ENCODE assay signal across 13 mouse cellular contexts in the genomic region with DNA sequence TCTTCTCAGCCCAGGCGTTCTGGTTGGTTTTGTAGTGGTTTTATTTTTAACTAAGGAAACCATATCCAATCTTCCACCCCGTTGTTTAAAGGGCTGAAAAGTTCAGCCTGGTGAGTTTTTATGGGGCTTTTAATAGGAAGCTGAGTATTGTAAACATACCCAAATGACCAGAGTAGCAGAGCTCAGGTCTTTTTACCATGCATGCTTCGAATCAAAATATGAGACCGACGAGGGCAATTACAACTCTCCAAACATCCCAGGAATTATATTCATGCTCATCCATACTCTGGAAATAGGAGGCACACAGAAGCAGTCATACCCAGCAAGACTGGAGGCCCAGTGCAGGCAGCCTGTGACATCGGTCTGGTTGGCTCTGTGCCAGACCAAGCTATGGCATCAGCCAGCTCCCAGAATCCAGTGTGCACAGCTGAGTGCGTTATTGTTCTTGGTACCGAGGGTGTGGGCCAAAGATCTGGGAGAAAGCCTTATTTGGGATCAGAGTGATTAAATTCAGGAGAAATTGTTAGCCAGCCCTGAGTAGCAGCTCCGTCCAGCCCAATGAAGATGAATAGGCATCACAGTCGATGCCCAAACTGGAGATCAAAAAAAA.
A peak's percentile ranks its signal among the peaks of the same experiment; 100 is the strongest.
DNase-seq lines count a peak whose midpoint lies in the region; ATAC-seq and TF ChIP-seq lines count a peak whose summit lies in the region.
"Had no signal": no experiment of that assay in that cellular context is flagged by ENCODE, and none has a peak within 500 bp of the region (broad histone marks: within the 10 kb centered on the region; RNA-seq: fewer than 3 reads in every experiment).

No protein-coding gene starts in this region.

- TF ChIP-seq POLR2A in brain, embryonic 14.5 days (IDR thresholded peaks at IDR 0.05; ENCODE audit: borderline replicate concordance, extremely low read depth, insufficient read depth, insufficient read length, poor library complexity, severe bottlenecking) = no peak

- H3K4me2 ChIP-seq in limb, embryonic 12.5 days = peak overlapping the region; percentile 6; the same call in 1 of the 2 replicates
- H3K4me2 ChIP-seq: liver, embryonic 11.5 days had no signal

- H3K27me3 ChIP-seq in limb, embryonic 12.5 days = no peaks in the 10 kb centered on the region

- intact Hi-C loops in gastrocnemius, adult 2 months (cut with DNase I) = no loop called here

- H3K4me3 ChIP-seq in gastrocnemius, adult 2 months = no peak overlapping the region
- no peak overlapping the region for H3K4me3 ChIP-seq in limb, embryonic 12.5 days (replicated peaks)
- H3K4me3 ChIP-seq: embryonic facial prominence, embryonic 10.5 days; erythroblast, embryonic 14.5 days; heart, adult 2 months; midbrain, embryonic 10.5 days had no signal

- no peak overlapping the region for H3K9ac ChIP-seq in limb, embryonic 12.5 days (replicated peaks)

- no peaks in the 10 kb centered on the region for H3K36me3 ChIP-seq in limb, embryonic 12.5 days
- H3K36me3 ChIP-seq: midbrain, embryonic 10.5 days had no signal

- DNase-seq in gastrocnemius, adult 2 months = no peak
- DNase-seq in gastrocnemius, postnatal 4 days (ENCODE audit: low spot score in 2 of 2) = no peak
- DNase-seq in kidney, postnatal 4 days = peak; percentile 40 to 52
- DNase-seq in kidney, postnatal 10 days = no peak
- DNase-seq in brain, embryonic 14.5 days (ENCODE audit: low read depth) = peak; percentile 69
- no peak for DNase-seq in c-Kit-positive CD71-positive TER-119-positive erythroid progenitor cells, embryonic 14.5 days (ENCODE audit: low spot score)
- DNase-seq: heart, adult 2 months; thymus, adult 18-20 months had no signal

- TF ChIP-seq CTCF in gastrocnemius, adult 2 months (IDR thresholded peaks at IDR 0.05) = no peak
- TF ChIP-seq CTCF in brain, embryonic 14.5 days (IDR thresholded peaks at IDR 0.05; ENCODE audit: borderline replicate concordance, extremely low read depth, insufficient read depth, insufficient read length) = no peak

- peak; percentile 64; the same call in 1 of the 2 replicates for ATAC-seq in limb, embryonic 12.5 days (ENCODE audit: insufficient number of reproducible peaks, insufficient read depth, low FRiP score, low TSS enrichment, low read depth)

- WGBS in limb, embryonic 12.5 days = 30% methylated on average over 10 of the region's 10 CpGs

- peaks cover 44% of the 10 kb centered on the region for H3K4me1 ChIP-seq in limb, embryonic 12.5 days (replicated peaks)

- H3K27ac ChIP-seq in gastrocnemius, adult 2 months = peak overlapping the region; percentile 49
- H3K27ac ChIP-seq in limb, embryonic 12.5 days = peak overlapping the region; percentile 54; the same call in 1 of the 2 replicates
- H3K27ac ChIP-seq: embryonic facial prominence, embryonic 10.5 days; heart, adult 2 months; midbrain, embryonic 10.5 days had no signal

- no peaks in the 10 kb centered on the region for H3K9me3 ChIP-seq in limb, embryonic 12.5 days
- H3K9me3 ChIP-seq: embryonic facial prominence, embryonic 10.5 days; midbrain, embryonic 10.5 days had no signal

Comparison
In these comparisons a context has a peak if more than half of its experiments do, and no peak if none do; other contexts are left out.
1. DNase-seq: peak in kidney, postnatal 4 days (2 of 2) and brain, embryonic 14.5 days (single experiment); none in gastrocnemius, adult 2 months (single experiment), gastrocnemius, postnatal 4 days (0 of 2), kidney, postnatal 10 days (single experiment) and c-Kit-positive CD71-positive TER-119-positive erythroid progenitor cells, embryonic 14.5 days (single experiment).